Mouse (Mus musculus) monocyte, adult 5-6 weeks (primary cell): ENCODE measurements at regions not wholly inside any gene's neighbourhood (a gene's known extent, or its start where the extent isn't known, plus 50 kb on each side); places are given as distances from the start of the nearest gene placed in this dataset.

ENCODE experiments used
- ATAC-seq: fragments of 153-309, 156-312 bp; replicated peaks from 2 replicates; pipeline ENCODE4 v1.8.0; 2017; ENCODE audit warnings: mild to moderate bottlenecking; ENCODE audit not compliant: low TSS enrichment, insufficient number of reproducible peaks, severe bottlenecking, poor library complexity, low FRiP score

GRCm38 (mm10) chr5:43392908-43393545 is 122.3 kb upstream of the C1qtnf7 start:
- ATAC-seq: no peak

- no peak for ATAC-seq
Observed at GRCm38 (mm10) chr5:43417259-43417658, 98.1 kb upstream of the C1qtnf7 start.

- 0 out of 2 replicates have a peak, but pooled peaks have one; percentile 40 for ATAC-seq
Observed at GRCm38 (mm10) chr5:43422815-43423687, 92.3 kb upstream of the C1qtnf7 start.

GRCm38 (mm10) chr5:43424551-43425257 is 90.6 kb upstream of the C1qtnf7 start:
- no peak for ATAC-seq

GRCm38 (mm10) chr5:43433337-43433736 is 82.0 kb upstream of the C1qtnf7 start:
- ATAC-seq: no peak

GRCm38 (mm10) chr5:43439191-43439590 is 76.1 kb upstream of the C1qtnf7 start:
- ATAC-seq: no peak

- ATAC-seq: no peak
Observed at GRCm38 (mm10) chr5:43441306-43441705, 74.0 kb upstream of the C1qtnf7 start.

- ATAC-seq: no peak
Observed at GRCm38 (mm10) chr5:43444582-43445214, 70.6 kb upstream of the C1qtnf7 start.

- no peak for ATAC-seq
Observed at GRCm38 (mm10) chr5:43445620-43446019, 69.7 kb upstream of the C1qtnf7 start.

GRCm38 (mm10) chr5:43446295-43446694 is 69.0 kb upstream of the C1qtnf7 start:
- no peak for ATAC-seq

GRCm38 (mm10) chr5:43456018-43456417 is 59.3 kb upstream of the C1qtnf7 start:
- no peak for ATAC-seq

GRCm38 (mm10) chr5:43457725-43458124 is 57.6 kb upstream of the C1qtnf7 start:
- no peak for ATAC-seq

- no peak for ATAC-seq
Observed at GRCm38 (mm10) chr5:43461987-43462715, 53.2 kb upstream of the C1qtnf7 start.
